Mouse (Mus musculus) layer of hippocampus, adult 8-10 months (tissue): Measurements from ENCODE around the gene Rnase2a. TPM values are rescaled to one million over a fixed set of nuclear protein-coding genes. Genes with fewer than 3 reads are reported as not detected.
"Not testable (repeated sequence)": the region's sequence is repeated elsewhere in the genome, so short reads cannot be mapped to it uniquely, and the experiment has no call there.

Experiments used
- DNase-seq, 2 experiments: peaks; one replicate each; pipeline ENCODE4 v3.0.0; 2022; ENCODE audit warnings: low spot score in 2 of 2
- total RNA-seq, 4 experiments: library from RNA; stranded (reverse); gene quantifications; 2 replicates each; pipeline ENCODE4 v1.2.4; 2022

Gene Rnase2a
- total RNA-seq = not detected

- no peak for DNase-seq
These were observed at the start of gene Rnase2a for GRCm38 (mm10) chr14:51256041-51256440. Gene Rnase2a, minus strand, starts transcription at chr14:51256112.

GRCm38 (mm10) chr14:51291505-51291904, 35.6 kb upstream of the Rnase2a start:
- peak; percentile 7 to 26 for DNase-seq

DNA sequence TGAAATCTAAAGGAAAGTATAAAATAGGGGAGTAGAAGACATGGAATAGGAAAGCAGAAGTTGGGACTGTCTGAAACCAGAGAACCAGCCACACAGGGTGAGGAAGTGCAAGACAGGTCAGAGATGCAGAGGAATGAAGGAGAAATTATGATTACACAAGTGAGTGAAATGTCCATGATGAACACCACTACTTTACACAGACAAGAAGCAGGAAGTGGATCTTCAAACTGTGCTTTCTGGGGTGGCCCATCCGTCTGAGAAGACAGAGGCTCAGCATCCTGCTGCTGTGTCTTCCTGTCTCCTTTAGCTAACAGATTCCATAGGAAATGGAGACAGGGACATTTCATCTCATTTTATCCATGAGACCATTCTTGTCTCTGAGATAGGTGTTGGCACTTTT, 22.6 kb upstream of the Rnase2a start:
- DNase-seq = not testable (repeated sequence)

GRCm38 (mm10) chr14:51268677-51269076, 12.8 kb upstream of the Rnase2a start:
- no peak for DNase-seq

DNA sequence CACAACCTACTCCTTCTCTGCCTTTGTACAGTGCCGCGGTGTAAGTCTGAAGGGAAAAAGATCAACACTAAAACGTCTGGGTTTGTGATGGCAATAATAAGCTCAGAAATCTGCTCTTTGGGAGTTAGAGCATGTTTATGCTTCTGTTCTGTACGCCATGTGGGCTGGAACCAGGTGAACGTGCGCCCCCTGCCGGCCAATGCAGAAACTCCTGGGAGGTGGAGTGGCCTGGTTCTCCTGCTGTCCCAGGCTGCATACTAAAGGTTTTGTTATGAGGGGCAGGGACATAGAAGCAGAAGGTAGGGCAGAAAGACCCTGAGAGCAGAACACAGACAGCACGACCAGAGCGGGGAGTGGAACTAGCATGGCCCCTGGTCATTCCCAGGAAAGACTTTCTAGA, 10.2 kb upstream of the Rnase2a start:
- DNase-seq = peak; percentile 54 to 79

DNA sequence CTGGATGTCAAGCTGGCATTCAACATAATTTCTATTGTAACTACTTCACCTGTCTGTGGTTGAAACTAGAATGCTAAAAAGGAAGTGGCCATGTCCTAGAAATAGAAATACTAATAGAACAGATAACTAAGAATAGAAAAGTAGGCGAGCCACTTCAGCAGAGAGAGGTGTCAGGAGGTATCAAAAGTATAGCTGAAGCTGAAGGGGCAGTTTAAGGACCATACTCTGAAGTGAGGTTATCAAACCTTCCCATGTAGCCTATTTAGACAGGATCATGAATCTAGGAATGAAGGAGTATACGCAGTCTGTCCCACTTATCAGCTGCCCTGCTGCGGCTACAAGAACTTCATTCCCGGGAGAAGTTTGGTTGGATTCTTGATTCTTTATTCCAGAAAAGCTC, 9.8 kb upstream of the Rnase2a start:
- DNase-seq = no peak

GRCm38 (mm10) chr14:51262397-51262796, 6.5 kb upstream of the Rnase2a start:
- DNase-seq = no peak

DNA sequence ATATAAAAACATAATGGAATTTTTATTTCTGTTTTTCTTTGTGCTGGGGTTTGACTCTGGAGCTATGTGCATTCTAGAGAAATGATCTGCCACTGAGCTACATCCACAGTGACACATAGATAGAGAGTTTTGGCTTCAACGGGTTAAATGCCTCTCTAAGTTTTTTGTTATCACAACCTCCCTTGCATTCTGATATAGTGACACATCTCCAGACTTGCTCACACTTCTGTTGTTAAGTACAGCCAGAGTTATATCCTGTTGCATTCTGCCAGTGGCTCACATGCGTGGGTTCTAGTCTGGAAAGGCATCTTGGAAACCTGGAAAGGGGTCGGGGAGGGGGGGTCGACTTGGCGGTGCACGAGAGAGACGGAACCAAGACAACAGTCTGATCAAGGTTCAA, 3.8 kb upstream of the Rnase2a start:
- DNase-seq = no peak

DNA sequence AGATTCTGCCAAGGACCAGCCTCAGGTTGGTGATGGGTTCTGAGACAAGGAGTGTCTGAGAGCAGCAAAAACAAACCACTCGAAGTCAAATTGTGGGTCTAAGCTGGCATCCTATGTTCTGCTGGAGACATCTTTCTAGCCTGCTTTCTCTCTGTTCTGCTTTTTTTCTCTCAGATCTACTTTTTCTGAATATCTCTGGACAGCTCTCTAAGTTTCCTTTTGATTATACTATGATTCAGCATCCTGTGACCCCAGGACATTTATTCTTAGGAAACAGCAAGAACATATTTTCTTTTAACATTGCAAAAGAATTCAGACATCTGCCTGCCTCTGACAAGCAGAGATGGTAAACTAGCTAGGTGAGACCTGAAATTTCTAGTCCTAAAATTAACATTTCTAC, 2.3 kb downstream of the Rnase2a start:
- no peak for DNase-seq

DNA sequence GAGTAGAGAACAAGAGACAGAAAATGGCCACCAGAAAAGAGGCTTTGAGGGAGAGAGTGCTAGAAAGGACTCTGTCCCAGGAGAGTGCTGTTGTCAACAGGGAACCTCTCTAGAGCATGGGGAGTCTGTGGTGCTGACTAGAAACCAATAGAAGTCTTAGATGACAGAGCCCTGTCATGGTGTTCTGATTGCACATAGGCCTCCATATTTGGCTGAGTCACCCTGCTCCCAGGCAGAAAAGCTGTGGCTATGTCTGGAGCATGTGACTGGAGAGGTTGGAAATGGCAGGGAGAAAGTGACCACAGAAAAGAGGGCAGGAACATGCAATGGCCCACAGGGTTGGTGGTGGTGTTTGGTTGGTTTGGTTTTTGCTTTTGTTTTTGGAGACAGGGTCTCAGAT, 3.7 kb downstream of the Rnase2a start:
- not testable (repeated sequence) for DNase-seq

DNA sequence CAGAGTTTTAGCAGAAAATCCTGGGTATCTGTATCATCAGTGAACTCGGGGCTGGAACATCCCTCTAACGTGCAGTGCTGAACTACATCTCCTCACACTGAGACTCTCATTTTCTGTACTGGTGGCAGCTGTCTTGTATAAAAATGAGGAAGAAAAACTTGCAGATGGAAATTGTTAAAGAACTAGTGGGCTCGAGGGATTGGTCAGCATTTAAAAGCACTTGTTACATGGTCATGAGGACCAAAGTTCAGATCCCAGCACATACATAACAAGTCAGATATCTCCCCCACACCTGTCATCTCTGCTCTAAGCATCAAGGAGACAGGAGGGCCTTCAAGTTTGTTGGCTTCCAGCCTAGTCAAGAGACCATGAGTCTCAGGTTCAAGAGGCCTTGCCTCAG, 5.6 kb downstream of the Rnase2a start:
- DNase-seq = no peak

DNA sequence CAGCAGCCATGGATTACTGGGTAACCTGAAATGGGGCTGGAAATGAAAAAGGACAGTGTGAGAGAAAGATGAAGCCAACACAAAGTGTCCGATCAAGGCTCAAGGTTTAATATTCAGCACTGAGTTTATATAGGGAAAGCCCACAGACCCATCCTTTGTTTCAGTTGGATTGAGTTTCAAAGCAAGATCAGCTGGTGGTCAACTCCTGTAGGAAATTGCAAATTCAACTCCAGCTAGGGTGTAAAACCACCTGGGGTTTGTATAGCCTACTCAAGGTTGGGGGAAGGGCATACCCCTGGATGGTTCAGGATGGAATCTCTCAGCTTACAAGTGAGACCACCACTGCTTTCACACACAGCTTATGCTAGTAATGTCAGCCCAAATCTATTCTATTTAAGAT, 8.2 kb downstream of the Rnase2a start:
- no peak for DNase-seq

DNA sequence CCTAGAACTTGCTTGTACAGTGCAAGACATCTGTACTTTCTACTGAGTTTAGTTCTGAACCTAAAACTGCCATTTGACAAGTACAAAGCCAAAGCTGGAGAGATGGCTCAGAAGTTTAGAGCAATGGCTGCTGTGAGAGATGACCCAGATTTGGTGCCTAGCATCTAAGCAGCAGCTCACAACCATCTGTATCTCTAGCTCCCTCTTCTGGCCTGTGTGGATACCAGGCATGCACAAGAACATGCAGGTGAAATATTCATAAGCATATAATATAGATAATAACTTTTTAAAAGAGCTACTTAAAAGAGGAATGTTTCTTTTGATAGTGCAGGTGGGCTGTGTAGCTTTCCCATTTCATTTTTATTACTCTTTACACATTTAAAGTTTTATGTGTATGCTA, 15.0 kb downstream of the Rnase2a start:
- peak; percentile 14 to 41 for DNase-seq

DNA sequence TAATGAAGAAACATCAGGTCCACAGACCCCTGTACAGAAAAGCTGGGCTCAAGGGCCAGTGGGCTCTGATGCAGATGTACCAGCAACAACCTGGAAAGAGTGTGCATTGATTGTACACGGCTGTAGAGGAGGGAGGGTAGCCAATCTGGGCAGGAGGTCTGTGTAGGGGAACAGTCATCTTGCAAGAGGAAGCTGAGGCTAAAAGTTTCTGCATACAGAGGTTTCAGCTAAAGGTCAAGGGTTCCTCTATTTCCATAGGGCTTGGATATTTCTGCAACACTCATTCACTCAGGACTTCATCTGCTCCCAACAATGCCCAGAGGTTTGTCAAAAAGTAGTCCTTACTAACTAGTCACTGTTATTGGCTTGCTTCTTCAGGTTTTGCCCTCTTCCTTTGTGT, 18.4 kb downstream of the Rnase2a start:
- DNase-seq = not testable (repeated sequence)

GRCm38 (mm10) chr14:51229657-51230056, 26.3 kb downstream of the Rnase2a start:
- DNase-seq = not testable (repeated sequence)

DNA sequence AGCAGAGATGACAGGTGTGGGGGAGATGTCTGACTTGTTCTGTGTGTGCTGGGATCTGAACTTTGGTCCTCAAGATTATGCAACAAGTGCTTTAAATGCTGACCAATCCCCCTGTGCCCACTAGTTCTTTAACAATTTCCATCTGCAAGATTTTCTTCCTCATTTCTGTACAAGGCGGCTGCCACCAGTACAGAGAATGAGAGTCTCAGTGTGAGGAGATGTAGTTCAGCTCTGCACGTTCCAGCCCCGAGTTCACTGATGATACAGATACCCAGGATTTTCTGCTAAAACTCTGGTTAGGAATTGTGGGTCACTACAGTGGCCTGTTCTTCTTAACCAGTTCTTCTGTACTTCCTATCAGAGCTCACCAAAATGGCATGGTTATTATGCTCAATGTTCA, 35.8 kb downstream of the Rnase2a start:
- not testable (repeated sequence) for DNase-seq

Other genes starting within 250 kb of the Rnase2a start
- under 1 TPM in 1 of 4 experiments, not detected in 3; 0.20 TPM for gene Rnase10, start 248.4 kb downstream of the Rnase2a start, total RNA-seq
- gene Rnase9, start 214.2 kb downstream of the Rnase2a start, total RNA-seq = not detected
- not detected for gene Rnase11, start 205.9 kb downstream of the Rnase2a start, total RNA-seq
- not detected for gene Rnase12, start 198.5 kb downstream of the Rnase2a start, total RNA-seq
- gene Olfr750, start 181.7 kb downstream of the Rnase2a start, total RNA-seq = not detected
- 10 to 100 TPM; 14.0 to 46.9 (median 27.4) TPM for gene Rnase4, start 165.0 kb downstream of the Rnase2a start, total RNA-seq
- 10 to 100 TPM in 2 of 4 experiments, 1 to 10 TPM in 2; 3.9 to 15.2 (median 8.4) TPM for gene Ang, start 165.0 kb downstream of the Rnase2a start, total RNA-seq
- gene Eddm3b, start 141.7 kb downstream of the Rnase2a start, total RNA-seq = not detected
- under 1 TPM in 2 of 4 experiments, not detected in 2; 0.45 to 0.50 TPM for gene Rnase6, start 132.2 kb downstream of the Rnase2a start, total RNA-seq
- gene Rnase1, start 109.3 kb downstream of the Rnase2a start, total RNA-seq = 1 to 10 TPM; 2.7 to 5.0 (median 3.1) TPM
- gene Rnase2b, start 93.9 kb downstream of the Rnase2a start, total RNA-seq = under 1 TPM in 1 of 4 experiments, not detected in 3; 0.74 TPM
- gene Ang2, start 57.0 kb downstream of the Rnase2a start, total RNA-seq = not detected
- gene Ear14, start 52.7 kb downstream of the Rnase2a start, total RNA-seq = not detected
- not detected for gene Gm7247, start 105.6 kb upstream of the Rnase2a start, total RNA-seq
- gene Vmn2r88, start 154.7 kb upstream of the Rnase2a start, total RNA-seq = not detected
- not detected for gene Vmn2r89, start 195.7 kb upstream of the Rnase2a start, total RNA-seq